Mouse (Mus musculus) layer of hippocampus, postnatal 10 days (tissue): ENCODE measurements around the gene Coro1c. TPM values are rescaled to one million over a fixed set of nuclear protein-coding genes. Genes with fewer than 3 reads are reported as not detected.

Experiments used
- DNase-seq, 2 experiments: peaks; one replicate each; pipeline ENCODE4 v3.0.0; 2021; ENCODE audit warnings: low spot score in 2 of 2
- total RNA-seq, 2 experiments: library from RNA; stranded (reverse); gene quantifications; 2 replicates each; pipeline ENCODE4 v1.2.3; 2021

The Coro1c gene
- total RNA-seq, 2 experiments from 2014 or later, result 104 TPM

DNA sequence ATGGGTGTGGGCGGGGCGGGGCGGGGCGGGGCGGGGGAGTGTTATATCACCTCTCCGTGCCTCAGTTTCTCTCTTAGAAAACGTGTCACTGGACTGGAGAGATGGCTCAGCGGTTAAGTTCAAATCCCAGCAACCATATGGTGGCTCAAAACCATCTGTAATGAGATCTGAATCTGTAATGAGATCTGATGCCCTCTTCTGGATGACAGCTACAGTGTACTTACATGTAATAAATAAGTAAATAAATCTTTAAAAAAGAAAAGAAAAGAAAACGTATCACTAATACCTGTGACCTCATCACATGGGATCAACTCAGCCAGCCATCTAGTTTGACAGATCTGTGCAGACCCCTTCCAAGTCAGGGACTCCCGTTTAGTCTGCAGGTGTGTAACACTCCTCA is 21.0 kb upstream of the Coro1c start:
- DNase-seq, result no peak

DNA sequence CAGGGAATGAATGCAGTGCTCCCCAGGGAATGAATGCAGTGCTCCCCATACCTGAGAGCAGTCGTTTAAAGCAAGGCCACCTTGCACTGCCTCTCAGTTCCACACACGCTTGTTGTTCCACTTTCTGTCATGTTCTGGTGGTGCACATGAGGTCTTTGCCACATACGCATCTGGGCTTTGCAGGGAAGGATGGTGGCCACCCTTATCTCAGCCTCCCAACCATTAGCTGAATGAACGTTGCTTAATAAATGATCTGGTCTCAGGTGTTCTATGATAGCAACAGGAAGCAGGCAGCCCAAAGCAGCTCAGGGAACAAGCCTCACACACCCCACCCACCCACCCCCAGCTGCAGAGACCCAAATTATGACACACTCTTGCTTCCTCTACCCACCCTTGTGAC is 16.1 kb upstream of the Coro1c start:
- no peak for DNase-seq

DNA sequence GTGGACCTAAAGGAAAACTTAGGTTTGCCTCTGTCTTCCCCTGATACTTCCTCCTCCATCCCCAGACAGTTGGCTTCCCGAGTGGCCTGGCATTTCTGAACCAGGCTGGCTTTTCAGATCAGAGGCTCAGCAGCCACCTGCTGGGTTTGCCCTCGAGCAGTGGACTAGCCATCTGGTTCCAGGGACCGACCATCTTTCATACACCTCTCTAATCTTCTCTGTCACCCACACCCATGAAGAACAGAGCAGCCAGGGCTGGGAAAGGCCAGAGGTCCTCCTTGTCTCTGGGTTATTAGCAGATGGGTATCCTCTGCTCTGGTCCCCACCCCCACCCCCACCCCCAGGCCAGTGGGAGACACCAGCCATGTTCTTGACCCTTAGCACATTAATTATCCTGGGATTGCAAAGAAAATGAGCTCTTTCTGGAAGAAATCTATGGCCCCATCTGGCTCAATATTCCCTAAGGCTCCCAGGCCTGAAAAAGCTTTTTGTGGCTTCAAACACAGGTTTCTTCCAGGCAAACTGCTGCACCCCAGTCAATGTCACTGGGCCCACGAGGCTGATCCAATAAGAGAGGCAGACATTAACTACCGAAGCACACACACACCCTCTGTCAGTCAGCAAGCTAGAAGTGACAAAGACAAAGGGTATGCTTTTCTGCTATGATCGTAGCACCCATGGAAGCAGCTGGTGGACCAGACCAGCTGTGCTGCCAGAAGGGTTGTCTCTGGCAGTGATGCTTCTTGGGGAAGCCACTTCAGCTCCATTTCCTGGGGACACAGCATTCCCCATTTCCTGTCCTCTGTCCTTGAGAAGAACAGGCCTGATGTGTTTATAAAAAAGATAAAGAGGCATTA is 13.0 kb upstream of the Coro1c start:
- no peak for DNase-seq

DNA sequence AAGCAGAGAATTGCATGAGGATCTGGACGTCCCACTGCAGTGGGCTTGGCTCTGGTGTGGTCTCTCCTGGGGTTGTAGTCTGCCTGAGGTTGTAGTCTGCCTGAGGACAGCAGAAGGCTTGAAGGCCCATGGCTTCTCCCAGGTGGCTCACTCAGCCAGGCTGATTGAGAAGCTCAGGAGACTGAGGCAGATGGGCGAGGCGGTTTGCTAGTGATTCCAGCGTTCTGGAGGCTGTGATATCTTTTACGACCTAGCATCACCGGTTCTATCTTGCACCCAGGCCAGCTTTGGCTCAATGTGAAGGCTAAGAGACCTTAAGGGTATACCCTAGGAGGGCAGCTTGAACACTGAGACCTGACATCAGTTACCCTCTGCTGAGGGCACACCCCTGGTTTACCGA is 10.5 kb upstream of the Coro1c start:
- DNase-seq, result no peak

DNA sequence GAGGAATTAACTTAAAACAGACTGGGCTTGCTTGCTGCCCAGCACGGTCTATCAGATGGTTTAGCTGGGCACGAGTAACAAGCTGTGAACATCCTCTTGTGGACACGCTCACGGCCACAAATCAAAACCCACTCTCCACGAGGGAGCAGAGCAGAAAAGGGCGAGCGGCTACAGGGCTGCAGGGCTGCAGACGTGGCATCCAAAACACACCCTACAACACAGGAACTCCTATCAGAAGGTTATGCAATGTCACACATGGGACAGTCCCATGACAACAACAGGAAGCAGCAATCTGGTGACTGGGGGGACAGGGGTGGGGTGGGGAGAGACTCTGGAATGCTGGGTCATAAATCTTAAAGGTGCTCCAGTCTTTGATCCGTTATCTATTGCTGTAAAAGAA is 10.1 kb upstream of the Coro1c start:
- no peak for DNase-seq

DNA sequence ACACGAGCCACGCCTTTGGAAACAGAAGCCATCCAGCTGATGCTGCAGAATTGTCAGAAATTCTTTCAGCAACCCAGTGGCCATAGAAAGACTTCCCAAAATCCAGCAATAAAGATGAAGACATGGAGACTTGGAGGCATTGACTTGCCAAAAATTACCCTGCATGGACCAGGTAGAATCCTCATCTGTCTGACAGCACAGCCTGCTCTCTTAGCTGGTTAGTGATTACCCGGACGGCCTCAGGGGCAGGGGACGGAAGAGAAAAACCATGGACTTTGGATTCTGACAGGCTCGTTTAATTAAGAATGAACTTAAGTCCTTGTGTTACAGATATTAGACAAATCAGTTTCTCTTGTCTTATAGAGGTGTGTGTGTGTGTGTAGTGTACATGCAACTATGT is 2.1 kb upstream of the Coro1c start:
- no peak for DNase-seq

DNA sequence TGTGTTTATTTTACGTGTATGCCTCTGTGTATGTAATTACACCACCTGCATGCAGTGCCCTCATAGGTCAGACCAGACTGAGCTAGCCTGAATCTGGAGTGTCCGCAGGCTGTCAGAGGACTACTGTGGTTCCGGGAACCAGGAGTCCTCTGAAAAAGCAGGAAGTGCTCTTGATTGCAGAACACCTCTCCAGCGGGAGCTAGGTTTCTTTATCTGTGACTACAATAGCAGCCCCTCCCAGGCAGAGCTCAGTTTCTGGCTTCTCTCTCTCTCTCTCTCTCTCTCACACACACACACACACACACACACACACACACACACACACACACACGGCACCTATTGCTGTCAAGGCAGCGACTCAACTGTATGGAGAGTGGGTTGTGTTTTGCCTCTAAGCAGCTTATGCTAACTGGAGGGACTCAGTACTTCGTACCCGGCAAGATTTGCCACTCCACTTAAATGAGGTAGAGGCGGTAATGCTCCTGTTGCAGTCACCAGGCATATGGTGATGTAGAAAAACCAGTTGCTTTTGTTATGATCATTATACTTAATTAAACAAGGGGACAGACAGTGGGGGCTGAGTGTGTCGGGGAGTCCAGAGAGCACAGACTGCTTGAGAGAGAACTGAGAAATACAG is 1.6 kb upstream of the Coro1c start:
- DNase-seq, result no peak

DNA sequence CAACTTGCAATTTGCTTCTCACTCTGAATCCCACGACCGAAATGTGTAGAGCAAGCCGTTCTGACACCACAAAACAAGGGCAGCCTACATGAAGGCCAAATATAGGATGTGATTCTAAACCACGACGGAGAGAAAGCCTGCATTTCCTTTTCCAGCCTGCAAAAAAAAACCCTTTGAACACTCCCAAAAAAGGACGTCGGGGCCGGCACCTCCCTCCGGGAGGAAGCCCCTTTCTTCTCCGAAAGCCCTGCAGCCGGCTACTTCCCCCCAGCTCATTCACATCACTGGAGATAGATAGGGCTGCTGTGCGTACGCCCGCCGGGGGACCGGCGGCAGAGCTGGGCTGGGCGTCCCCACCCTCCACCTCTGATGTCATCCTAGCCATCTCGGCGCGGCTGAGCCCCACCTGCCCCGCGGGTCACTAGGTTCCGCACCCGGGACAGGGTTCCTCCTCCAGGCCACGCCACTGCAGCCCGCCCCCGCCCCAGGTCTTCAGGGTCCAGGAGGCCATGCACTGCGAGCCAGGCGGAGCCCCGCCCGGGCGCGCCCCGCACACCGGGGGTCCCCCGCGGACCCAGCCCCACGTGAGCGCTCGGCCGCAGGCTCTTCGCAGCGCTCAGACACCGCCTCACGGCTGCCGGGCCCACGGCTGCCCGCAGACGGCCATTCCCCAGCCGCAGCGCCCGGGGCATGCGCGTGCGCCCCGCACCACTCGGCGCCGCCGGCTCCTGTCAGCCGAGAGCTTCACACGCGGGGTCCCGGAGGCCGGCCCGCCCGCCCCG is 581 bp downstream of the Coro1c start:
- DNase-seq, result peak; percentile 58 to 65

DNA sequence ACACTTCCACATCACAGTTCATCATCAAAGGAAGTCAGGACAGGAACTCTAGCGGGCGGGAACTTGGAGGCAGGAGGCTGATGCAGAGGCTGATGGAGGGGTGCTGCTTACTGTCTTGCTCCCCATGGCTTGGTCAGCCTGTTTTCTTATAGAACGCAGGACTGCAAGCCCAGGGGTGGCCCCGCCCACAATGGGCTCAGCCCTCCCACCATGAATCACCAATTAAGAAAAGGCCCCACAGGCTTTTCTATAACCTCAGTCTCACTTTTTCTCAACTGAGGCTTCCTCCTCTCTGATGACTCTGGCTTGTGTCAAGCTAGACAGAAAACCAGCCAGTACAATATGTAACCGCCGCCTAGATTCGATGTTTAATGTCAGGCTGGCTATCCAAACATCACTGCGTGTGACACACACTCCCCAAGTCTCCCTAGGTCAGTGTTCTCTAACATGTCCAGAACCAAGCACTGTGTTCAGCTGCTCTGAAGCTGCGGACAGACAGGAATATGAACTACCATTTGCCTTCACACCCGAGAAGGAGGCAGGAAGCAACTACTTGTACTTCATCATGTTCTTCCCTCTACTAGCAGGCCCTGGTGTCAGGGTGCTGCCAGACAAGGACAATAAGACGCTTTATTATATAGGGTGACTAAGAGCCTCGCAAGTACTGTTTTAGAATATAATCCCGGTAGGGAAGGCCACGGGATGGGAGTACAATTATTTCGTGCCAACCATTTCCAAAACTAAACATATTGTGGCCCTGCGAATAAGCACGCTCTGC is 1.4 kb downstream of the Coro1c start:
- no peak for DNase-seq

DNA sequence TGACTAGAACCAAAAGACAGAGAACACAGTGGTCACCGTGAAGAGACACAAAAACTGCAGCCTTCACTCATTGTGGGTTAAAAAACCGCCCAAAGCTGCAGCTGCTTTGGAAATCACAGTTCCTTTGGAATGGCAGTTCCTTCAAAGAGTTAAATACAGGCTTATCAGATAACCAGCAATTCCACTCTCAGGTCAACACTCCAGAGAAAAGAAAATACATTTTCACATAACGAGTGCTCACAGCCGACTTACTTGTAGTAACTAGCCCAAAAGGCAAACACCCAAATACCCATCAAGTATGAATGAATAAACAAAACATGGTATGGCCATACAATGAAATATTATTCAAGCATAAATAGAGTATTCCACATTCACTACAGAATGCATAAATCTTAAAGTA is 3.6 kb downstream of the Coro1c start:
- DNase-seq, result no peak

DNA sequence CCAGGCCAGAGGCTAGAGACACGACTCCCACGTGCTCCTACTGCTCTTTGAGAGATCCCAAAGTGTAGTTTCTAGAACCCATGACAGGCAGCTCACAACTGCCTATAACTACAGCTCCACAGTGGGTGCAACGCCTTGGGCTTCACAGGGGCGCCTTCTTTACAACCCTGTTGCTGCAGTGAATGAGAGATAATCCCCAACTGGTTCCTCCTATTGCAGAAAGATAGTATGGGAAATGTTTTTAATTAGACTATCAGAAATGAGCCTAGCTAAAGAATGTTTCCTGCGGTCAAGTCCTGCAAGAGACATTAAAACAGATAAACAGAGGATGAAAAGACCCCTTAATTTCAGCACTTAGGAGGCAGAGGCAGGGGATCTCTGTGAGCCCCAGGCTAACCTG is 5.6 kb downstream of the Coro1c start:
- DNase-seq, result no peak

DNA sequence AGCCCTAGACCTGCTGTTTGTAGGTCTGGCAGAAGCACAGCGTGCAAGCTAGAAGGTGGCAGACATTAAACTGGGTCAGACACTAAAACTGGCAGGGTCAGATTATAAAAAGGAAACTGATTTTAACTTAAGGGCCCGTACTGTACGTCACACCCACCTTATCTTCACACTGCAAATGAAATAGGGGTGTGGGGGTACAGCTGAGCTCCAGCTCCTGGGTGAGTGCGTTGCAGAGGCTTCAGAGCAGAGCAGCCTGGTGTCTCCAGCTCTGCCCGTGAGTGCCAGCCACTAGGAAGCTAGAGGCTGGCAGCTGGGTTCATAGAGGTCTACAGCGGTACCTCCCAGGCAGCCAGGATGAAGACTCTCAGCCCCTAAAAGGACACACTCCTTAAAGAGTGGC is 6.5 kb downstream of the Coro1c start:
- no peak for DNase-seq

DNA sequence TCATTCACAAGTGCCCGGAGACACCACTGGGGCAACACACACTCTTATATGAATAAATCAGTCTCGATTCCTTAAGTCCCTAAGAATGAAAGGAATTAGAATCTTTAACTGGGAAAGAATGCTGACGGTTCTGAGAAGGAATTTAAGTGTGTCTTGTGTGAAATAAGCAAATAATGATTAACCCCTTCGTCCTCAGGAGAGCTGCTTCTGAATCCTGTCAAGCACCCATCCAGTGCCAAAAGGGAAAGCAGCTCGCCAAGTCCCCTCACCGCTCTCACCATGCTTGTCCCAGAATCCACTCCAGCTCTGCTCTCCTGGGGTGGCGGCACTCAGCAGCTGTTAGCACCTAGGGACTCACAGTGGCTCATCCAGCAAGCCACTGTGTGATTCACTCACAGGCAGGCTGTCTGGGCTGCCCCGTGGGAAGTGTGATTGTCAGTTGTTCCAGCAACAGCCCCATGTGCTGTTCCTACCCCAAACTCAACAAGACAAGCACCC is 7.4 kb downstream of the Coro1c start:
- no peak for DNase-seq

DNA sequence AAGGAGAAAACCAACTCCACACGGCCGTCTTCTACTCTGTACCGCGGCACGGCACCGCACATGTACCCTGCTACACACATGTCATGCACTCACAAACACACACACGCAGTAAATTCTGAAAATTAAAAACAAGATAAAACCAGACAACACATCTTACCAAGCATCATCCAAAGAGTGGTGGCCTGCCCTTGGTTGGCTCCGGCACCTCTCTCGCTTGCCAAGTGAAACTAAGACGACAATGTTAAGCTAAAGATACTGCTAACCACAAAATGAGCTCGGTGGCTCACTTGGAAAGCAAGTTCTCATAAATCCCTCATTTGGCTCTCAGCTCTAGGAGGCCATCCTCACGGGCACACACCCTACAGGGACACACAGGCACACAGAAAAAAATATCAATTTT is 9.0 kb downstream of the Coro1c start:
- no peak for DNase-seq

DNA sequence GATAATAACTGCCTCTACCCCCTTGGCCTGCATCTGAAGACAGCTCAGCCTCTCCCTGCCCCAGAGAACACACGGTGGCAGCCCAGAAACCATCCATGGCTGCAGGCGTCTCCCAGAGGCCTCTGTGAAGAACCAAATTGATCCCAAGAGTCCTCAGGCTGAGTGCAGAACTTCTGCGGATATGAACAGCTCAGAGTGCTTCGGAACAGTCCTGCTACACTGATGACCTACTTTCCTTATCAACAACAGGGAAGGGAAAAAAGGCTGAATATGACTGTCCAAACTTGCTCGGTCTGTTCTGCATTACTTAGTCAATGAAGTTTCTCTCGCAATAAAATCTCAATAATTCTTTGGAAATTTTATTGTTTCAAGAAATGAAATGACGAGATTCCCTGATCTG is 16.6 kb downstream of the Coro1c start:
- DNase-seq, result no peak

DNA sequence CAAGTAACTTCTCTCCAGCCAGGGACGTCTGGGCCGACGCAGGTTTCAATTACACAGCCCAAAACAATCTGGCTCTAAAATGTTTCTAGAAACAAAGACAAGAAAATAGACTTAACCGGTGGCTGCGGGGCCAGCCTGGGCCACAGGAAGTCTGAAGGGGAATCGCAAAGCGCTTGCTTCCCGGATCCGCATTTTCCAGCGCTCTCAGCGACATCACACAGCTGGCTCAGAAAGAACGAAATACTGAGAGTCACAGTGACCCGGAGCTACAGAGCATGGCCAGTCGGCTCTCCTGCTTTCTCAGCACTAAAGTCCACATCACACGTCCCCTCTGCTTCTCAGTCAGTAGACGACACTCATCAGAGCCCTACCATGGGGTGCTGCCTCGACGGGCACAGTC is 17.7 kb downstream of the Coro1c start:
- DNase-seq, result no peak

DNA sequence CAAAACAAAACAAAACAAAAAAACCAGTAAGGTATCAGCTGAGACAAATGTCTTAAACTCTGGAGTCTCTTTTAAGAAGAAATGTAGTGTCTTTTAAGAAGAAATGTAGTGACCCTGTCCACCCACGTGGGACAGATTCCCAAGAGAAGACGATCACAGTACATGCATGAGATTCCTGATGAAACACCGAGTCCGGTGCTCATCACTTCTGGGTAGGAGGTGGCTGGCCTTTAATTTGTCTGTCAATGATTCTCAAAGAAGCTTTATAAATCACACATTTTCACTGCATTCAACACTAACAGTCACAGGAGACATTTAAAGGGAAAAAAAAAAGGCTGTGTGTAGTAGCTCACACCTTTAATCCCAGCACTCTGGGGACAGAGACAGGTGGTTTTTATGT is 18.6 kb downstream of the Coro1c start:
- DNase-seq, result no peak

DNA sequence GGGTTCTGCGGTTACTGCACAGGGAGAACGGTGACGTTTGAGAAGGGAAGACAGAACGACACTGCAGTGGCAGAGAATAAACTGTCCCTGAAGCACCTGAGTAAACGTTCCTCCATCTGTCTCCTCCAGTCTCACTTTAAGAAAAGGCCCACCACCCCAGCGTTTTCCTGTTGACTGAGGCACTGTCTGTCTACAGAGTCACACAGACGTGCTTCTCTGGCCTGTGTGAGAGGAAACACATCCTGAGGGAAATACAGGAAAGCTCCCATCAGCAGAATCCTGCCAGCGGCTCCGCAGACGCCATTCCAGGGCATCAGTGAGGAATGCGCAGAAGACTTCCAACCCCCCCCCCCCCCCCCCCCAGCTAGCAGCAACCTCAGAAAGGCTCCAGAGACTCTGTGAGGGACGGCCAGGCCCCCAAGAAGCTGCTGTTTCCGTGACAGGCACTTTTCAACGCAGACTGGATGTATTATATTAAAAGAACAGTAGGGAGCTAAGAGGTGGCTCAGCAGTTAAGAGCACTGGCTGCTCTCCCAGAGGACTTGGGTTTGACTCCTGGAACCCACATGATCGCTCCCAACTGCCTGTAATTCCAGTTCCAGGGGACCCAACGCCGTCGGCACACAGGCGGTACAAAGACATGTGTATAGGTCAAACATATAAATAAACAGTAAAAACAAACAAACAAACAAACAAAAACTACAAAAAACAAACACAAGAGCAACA is 19.2 kb downstream of the Coro1c start:
- no peak for DNase-seq

DNA sequence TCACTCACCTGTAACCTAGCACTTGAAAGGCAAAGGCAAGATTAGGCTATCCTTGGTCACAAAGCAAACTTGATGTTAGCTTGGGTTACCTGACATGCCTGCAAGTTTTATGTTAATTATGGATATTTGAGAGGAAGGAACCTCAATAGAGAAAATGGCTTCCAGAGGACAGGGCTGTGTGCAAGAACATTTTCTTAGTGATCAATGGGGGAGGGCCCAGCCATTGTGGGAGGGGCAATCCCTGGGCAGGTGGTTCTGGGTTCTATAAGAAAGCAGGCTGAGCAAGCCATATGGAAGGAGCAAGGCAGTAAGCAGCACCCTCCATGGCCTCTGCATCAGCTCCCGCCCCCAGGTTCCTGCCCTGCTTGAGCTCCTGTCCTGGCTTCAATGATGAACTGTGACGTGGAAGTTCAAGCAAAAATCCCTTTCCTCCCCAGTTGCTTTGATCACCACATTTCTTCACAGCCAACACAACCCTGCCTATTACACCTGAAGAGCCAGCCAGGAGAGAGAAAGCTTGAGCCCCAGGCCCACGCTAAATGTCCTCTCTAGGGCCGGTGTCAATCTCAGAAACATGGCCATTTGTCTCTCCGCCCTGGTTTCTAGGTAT is 20.3 kb downstream of the Coro1c start:
- DNase-seq, result no peak

DNA sequence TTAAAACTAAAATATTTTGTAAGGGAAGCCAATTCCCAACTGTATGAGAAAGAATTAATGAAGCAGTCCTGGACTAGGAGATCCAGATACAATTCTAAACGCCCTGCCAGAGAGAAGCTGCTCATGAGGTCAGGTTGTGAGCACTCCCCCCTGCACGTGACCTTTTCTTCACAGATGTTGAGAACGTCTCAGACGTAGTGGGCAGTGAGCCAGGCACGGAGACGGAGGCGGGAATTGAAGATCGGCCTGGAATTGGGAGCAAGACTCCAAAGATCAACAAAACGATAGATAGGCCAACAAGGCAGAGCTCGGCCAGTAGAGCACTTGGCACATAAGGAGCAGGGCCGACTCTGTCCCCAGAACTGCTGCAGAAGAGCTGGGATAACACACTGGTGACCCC is 21.4 kb downstream of the Coro1c start:
- DNase-seq, result no peak
